Mouse (Mus musculus): ENCODE results near the gene Ldah. TPM values are rescaled to one million over a fixed set of nuclear protein-coding genes. Genes with fewer than 3 reads are reported as not detected.
"Not testable (repeated sequence)": the region's sequence is repeated elsewhere in the genome, so short reads cannot be mapped to it uniquely, and the experiment has no call there.

Ldah gene
- 84.3 and 84.5 TPM in 2 replicates for polyA plus RNA-seq (2015; fragmentation: Nextera tagmentation; extraction: Ambion mirVana)

- WGBS, result under 1% methylated on average over 34 of the region's 34 CpGs
- Histone ChIP-seq H3K27ac (peak within 1 kb of the TSS; percentile 81), H3K4me1 (replicated peaks) (peaks cover 6% of the 10 kb centered on the region; the same call in 1 of the 2 replicates), H3K9ac (peak within 1 kb of the TSS; percentile 84), H3K4me2 (peak within 1 kb of the TSS; percentile 66), H3K27me3 (0 out of 2 replicates have a peak, but pooled peaks cover 7% of the 10 kb centered on the region), H3K36me3 (peaks cover 3% of the 10 kb centered on the region), H3K9me3 (no peaks in the 10 kb centered on the region), H3K4me3 (peak within 1 kb of the TSS; percentile 61)
- ATAC-seq (ENCODE audit: low FRiP score), result peak; percentile 100
Observed at GRCm38 (mm10) chr12:8207978-8208403, at the start of gene Ldah. Gene Ldah (plus strand): TSS chr12:8208107.

GRCm38 (mm10) chr12:8167743-8168142 is 40.2 kb upstream of the Ldah start:
- no peak overlapping the region for H3K27ac ChIP-seq
- H3K4me2 ChIP-seq, result no peak overlapping the region
- no peak for ATAC-seq (ENCODE audit: low FRiP score)
- no peak overlapping the region for H3K9ac ChIP-seq
- no peaks in the 10 kb centered on the region for H3K27me3 ChIP-seq
- no peaks in the 10 kb centered on the region for H3K36me3 ChIP-seq
- WGBS, result 71% methylated on average over 2 of the region's 2 CpGs
- no peaks in the 10 kb centered on the region for H3K9me3 ChIP-seq
- no peaks in the 10 kb centered on the region for H3K4me1 ChIP-seq (replicated peaks)
- no peak overlapping the region for H3K4me3 ChIP-seq

GRCm38 (mm10) chr12:8180921-8181320 is 27.0 kb upstream of the Ldah start:
- H3K4me3 ChIP-seq, result no peak overlapping the region
- H3K9me3 ChIP-seq, result no peaks in the 10 kb centered on the region
- H3K27ac ChIP-seq, result no peak overlapping the region
- no peak overlapping the region for H3K4me2 ChIP-seq
- no peaks in the 10 kb centered on the region for H3K4me1 ChIP-seq (replicated peaks)
- no peaks in the 10 kb centered on the region for H3K27me3 ChIP-seq
- no peaks in the 10 kb centered on the region for H3K36me3 ChIP-seq
- H3K9ac ChIP-seq, result no peak overlapping the region
- ATAC-seq (ENCODE audit: low FRiP score), result no peak
- 76% methylated on average over 6 of the region's 6 CpGs for WGBS

- Histone ChIP-seq H3K4me1 (replicated peaks) (no peaks in the 10 kb centered on the region), H3K4me3 (no peak overlapping the region), H3K9ac (no peak overlapping the region), H3K27me3 (no peaks in the 10 kb centered on the region), H3K9me3 (no peaks in the 10 kb centered on the region), H3K4me2 (no peak overlapping the region), H3K36me3 (no peaks in the 10 kb centered on the region), H3K27ac (no peak overlapping the region)
- no peak for ATAC-seq (ENCODE audit: low FRiP score)
Observed at GRCm38 (mm10) chr12:8181744-8182143, 26.2 kb upstream of the Ldah start.

GRCm38 (mm10) chr12:8184518-8184917 is 23.4 kb upstream of the Ldah start:
- no peaks in the 10 kb centered on the region for H3K4me1 ChIP-seq (replicated peaks)
- no peak overlapping the region for H3K4me3 ChIP-seq
- H3K27ac ChIP-seq, result no peak overlapping the region
- no peak for ATAC-seq (ENCODE audit: low FRiP score)
- H3K4me2 ChIP-seq, result no peak overlapping the region
- H3K27me3 ChIP-seq, result no peaks in the 10 kb centered on the region
- H3K9ac ChIP-seq, result no peak overlapping the region
- no peaks in the 10 kb centered on the region for H3K9me3 ChIP-seq
- no peaks in the 10 kb centered on the region for H3K36me3 ChIP-seq

- Histone ChIP-seq H3K4me3 (no peak overlapping the region), H3K27me3 (no peaks in the 10 kb centered on the region), H3K27ac (no peak overlapping the region), H3K4me2 (no peak overlapping the region), H3K4me1 (replicated peaks) (no peaks in the 10 kb centered on the region), H3K9me3 (no peaks in the 10 kb centered on the region), H3K36me3 (no peaks in the 10 kb centered on the region), H3K9ac (no peak overlapping the region)
- no peak for ATAC-seq (ENCODE audit: low FRiP score)
Observed at GRCm38 (mm10) chr12:8188161-8188560, 19.7 kb upstream of the Ldah start.

- not testable (repeated sequence) for ATAC-seq (ENCODE audit: low FRiP score); H3K4me2 ChIP-seq; H3K9me3 ChIP-seq; H3K27ac ChIP-seq; H3K9ac ChIP-seq; H3K27me3 ChIP-seq; H3K4me1 ChIP-seq (replicated peaks); H3K4me3 ChIP-seq; H3K36me3 ChIP-seq
- 87% methylated on average over 15 of the region's 15 CpGs for WGBS
Observed at GRCm38 (mm10) chr12:8188796-8189535, 18.9 kb upstream of the Ldah start.

- H3K4me3 ChIP-seq, result no peak overlapping the region
- WGBS, result 69% methylated on average over 3 of the region's 3 CpGs
- no peaks in the 10 kb centered on the region for H3K9me3 ChIP-seq
- no peak overlapping the region for H3K4me2 ChIP-seq
- H3K4me1 ChIP-seq (replicated peaks), result no peaks in the 10 kb centered on the region
- no peak overlapping the region for H3K27ac ChIP-seq
- no peaks in the 10 kb centered on the region for H3K36me3 ChIP-seq
- no peak for ATAC-seq (ENCODE audit: low FRiP score)
- H3K27me3 ChIP-seq, result no peaks in the 10 kb centered on the region
- H3K9ac ChIP-seq, result no peak overlapping the region
Observed at GRCm38 (mm10) chr12:8189722-8190121, 18.2 kb upstream of the Ldah start.

GRCm38 (mm10) chr12:8205721-8206120 is 2.2 kb upstream of the Ldah start:
- H3K4me3 ChIP-seq, result no peak overlapping the region
- H3K36me3 ChIP-seq, result no peaks in the 10 kb centered on the region
- no peak overlapping the region for H3K4me2 ChIP-seq
- no peak overlapping the region for H3K9ac ChIP-seq
- ATAC-seq (ENCODE audit: low FRiP score), result no peak
- no peak overlapping the region for H3K27ac ChIP-seq
- 84% methylated on average over 2 of the region's 2 CpGs for WGBS
- peaks cover 6% of the 10 kb centered on the region; the same call in 1 of the 2 replicates for H3K4me1 ChIP-seq (replicated peaks)
- 0 out of 2 replicates have a peak, but pooled peaks cover 7% of the 10 kb centered on the region for H3K27me3 ChIP-seq
- no peaks in the 10 kb centered on the region for H3K9me3 ChIP-seq

- peak overlapping the region; percentile 81; the same call in 1 of the 2 replicates for H3K27ac ChIP-seq
- H3K4me1 ChIP-seq (replicated peaks), result peaks cover 6% of the 10 kb centered on the region; the same call in 1 of the 2 replicates
- H3K9ac ChIP-seq, result peak overlapping the region; percentile 84
- H3K27me3 ChIP-seq, result 0 out of 2 replicates have a peak, but pooled peaks cover 7% of the 10 kb centered on the region
- no peaks in the 10 kb centered on the region for H3K36me3 ChIP-seq
- peak overlapping the region; percentile 61 for H3K4me3 ChIP-seq
- H3K9me3 ChIP-seq, result no peaks in the 10 kb centered on the region
- 17% methylated on average over 5 of the region's 5 CpGs for WGBS
- peak overlapping the region; percentile 66 for H3K4me2 ChIP-seq
- no peak; the same call in 1 of the 2 replicates for ATAC-seq (ENCODE audit: low FRiP score)
Observed at GRCm38 (mm10) chr12:8207578-8207977, 329 bp upstream of the Ldah start.

GRCm38 (mm10) chr12:8216392-8217280 is 8.7 kb downstream of the Ldah start:
- H3K4me3 ChIP-seq, result no peak overlapping the region
- no peak for ATAC-seq (ENCODE audit: low FRiP score)
- 0 out of 2 replicates have a peak, but pooled peaks cover 2% of the 10 kb centered on the region for H3K4me1 ChIP-seq (replicated peaks)
- H3K9me3 ChIP-seq, result no peaks in the 10 kb centered on the region
- WGBS, result 87% methylated on average over 15 of the region's 15 CpGs
- H3K27ac ChIP-seq, result no peak overlapping the region
- no peaks in the 10 kb centered on the region for H3K27me3 ChIP-seq
- no peak overlapping the region for H3K4me2 ChIP-seq
- peaks cover 10% of the 10 kb centered on the region for H3K36me3 ChIP-seq
- no peak overlapping the region for H3K9ac ChIP-seq

- no peaks in the 10 kb centered on the region for H3K27me3 ChIP-seq
- H3K9ac ChIP-seq, result no peak overlapping the region
- WGBS, result 96% methylated on average over 6 of the region's 6 CpGs
- H3K4me3 ChIP-seq, result no peak overlapping the region
- ATAC-seq (ENCODE audit: low FRiP score), result no peak
- H3K9me3 ChIP-seq, result no peaks in the 10 kb centered on the region
- H3K4me1 ChIP-seq (replicated peaks), result no peaks in the 10 kb centered on the region
- H3K27ac ChIP-seq, result no peak overlapping the region
- no peak overlapping the region for H3K4me2 ChIP-seq
- peaks cover 33% of the 10 kb centered on the region for H3K36me3 ChIP-seq
Observed at GRCm38 (mm10) chr12:8223036-8223435, 15.1 kb downstream of the Ldah start.

All from hindbrain, embryonic 13.5 days (tissue).